In the genomic region with DNA sequence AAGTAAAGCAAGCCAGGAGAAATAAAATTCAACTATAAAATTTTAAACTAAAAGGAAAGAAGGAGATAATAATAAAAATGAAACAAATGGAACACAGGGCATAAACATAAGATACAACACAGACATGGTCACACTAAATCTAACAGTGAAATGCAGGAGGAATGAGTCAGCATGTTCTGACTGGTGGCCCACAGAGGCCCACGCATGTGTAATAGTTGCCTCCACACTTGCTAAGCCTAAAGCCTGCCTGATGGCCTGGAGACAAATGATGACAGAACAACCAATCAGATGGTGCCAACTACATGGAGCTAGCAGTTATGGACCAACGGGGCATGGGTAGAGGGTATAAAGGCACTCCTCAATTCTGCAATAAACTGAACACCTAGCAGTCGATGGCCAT, we compare ENCODE assay signal across 21 mouse cellular contexts.
DNase-seq lines count a peak whose midpoint lies in the region.
"Had no signal": no experiment of that assay in that cellular context is flagged by ENCODE, and none has a peak within 500 bp of the region (broad histone marks: within the 10 kb centered on the region; RNA-seq: fewer than 3 reads in every experiment).

No protein-coding gene starts in this region.

- intact Hi-C loops in heart, postnatal 36 days (cut with DNase I) = no loop called here

- WGBS in embryonic facial prominence, embryonic 10.5 days = 84% methylated on average over 3 of the region's 3 CpGs

- H3K9me3 ChIP-seq in embryonic facial prominence, embryonic 10.5 days = no peaks in the 10 kb centered on the region
- H3K9me3 ChIP-seq: heart, embryonic 13.5 days; hindbrain, embryonic 15.5 days; intestine, embryonic 15.5 days; kidney, embryonic 15.5 days; midbrain, embryonic 13.5 days; neural tube, embryonic 12.5 days had no signal

- no peaks in the 10 kb centered on the region for H3K27me3 ChIP-seq in embryonic facial prominence, embryonic 10.5 days (replicated peaks; ENCODE audit: low read depth, poor library complexity, severe bottlenecking)
- H3K27me3 ChIP-seq: heart, embryonic 13.5 days; hindbrain, embryonic 15.5 days; intestine, embryonic 15.5 days; kidney, embryonic 15.5 days; neural tube, embryonic 12.5 days had no signal

- no peak overlapping the region for H3K27ac ChIP-seq in embryonic facial prominence, embryonic 10.5 days (replicated peaks)
- H3K27ac ChIP-seq: heart, embryonic 13.5 days; hindbrain, embryonic 15.5 days; intestine, embryonic 15.5 days; kidney, embryonic 15.5 days; midbrain, embryonic 13.5 days; neural tube, embryonic 12.5 days had no signal

- H3K4me1 ChIP-seq in embryonic facial prominence, embryonic 10.5 days = no peaks in the 10 kb centered on the region
- H3K4me1 ChIP-seq: heart, embryonic 13.5 days; intestine, embryonic 15.5 days; kidney, embryonic 15.5 days; neural tube, embryonic 12.5 days had no signal

- DNase-seq in frontal cortex, adult 2 months (ENCODE audit: extremely low spot score in 1 of 2, low spot score in 1 of 2) = peak; percentile 51 to 54
- no peak for DNase-seq in frontal cortex, postnatal 14 days (ENCODE audit: low spot score in 2 of 2)
- DNase-seq in right cerebral cortex, adult 2 months (ENCODE audit: low spot score in 2 of 2) = peak; percentile 26 to 35
- no peak for DNase-seq in right cerebral cortex, postnatal 4 days
- peak; percentile 50 for DNase-seq in adipocyte (ENCODE audit: low spot score)
- no peak for DNase-seq in heart, postnatal 36 days
- DNase-seq in embryonic facial prominence, embryonic 10.5 days (ENCODE audit: low spot score) = no peak
- no peak for DNase-seq in thymus, postnatal 25 days
- DNase-seq: adrenal gland, postnatal 25 days; cerebellum, adult 2 months; gastrocnemius, postnatal 14 days; heart, adult 18-20 months; lung, postnatal 14 days; right cerebral cortex, postnatal 25 days; thymus, postnatal 36 days had no signal

- H3K4me3 ChIP-seq in embryonic facial prominence, embryonic 10.5 days = no peak overlapping the region
- H3K4me3 ChIP-seq: heart, embryonic 13.5 days; hindbrain, embryonic 15.5 days; intestine, embryonic 15.5 days; kidney, embryonic 15.5 days; midbrain, embryonic 13.5 days; neural tube, embryonic 12.5 days had no signal

- H3K36me3 ChIP-seq in embryonic facial prominence, embryonic 10.5 days (replicated peaks) = no peaks in the 10 kb centered on the region
- H3K36me3 ChIP-seq: heart, embryonic 13.5 days; hindbrain, embryonic 15.5 days; intestine, embryonic 15.5 days; kidney, embryonic 15.5 days; midbrain, embryonic 13.5 days; neural tube, embryonic 12.5 days had no signal

Comparison
In these comparisons a context has a peak if more than half of its experiments do, and no peak if none do; other contexts are left out.
1. DNase-seq: peak in frontal cortex, adult 2 months (2 of 2), right cerebral cortex, adult 2 months (2 of 2) and adipocyte (single experiment); none in frontal cortex, postnatal 14 days (0 of 2), right cerebral cortex, postnatal 4 days (single experiment), heart, postnatal 36 days (0 of 2), embryonic facial prominence, embryonic 10.5 days (single experiment) and thymus, postnatal 25 days (single experiment).